In genomic region chrX:136115419-136115961, GRCm38 (mm10) we compare ENCODE assay signal across 8 mouse cellular contexts. TPM values are rescaled to one million over a fixed set of nuclear protein-coding genes. Genes with fewer than 3 reads are reported as not detected.
DNase-seq lines count a peak whose midpoint lies in the region; ATAC-seq and TF ChIP-seq lines count a peak whose summit lies in the region.

No protein-coding gene starts in this region.

- H3K4me3 ChIP-seq in hindbrain, embryonic 12.5 days, result peak overlapping the region; percentile 38
- H3K4me3 ChIP-seq in limb, embryonic 10.5 days, result peak overlapping the region; percentile 53
- H3K4me3 ChIP-seq in olfactory bulb, adult 2 months (ENCODE audit: insufficient read depth, low read depth, low read length), result peak overlapping the region; percentile 77

- no peaks in the 10 kb centered on the region for H3K36me3 ChIP-seq in hindbrain, embryonic 12.5 days
- no peaks in the 10 kb centered on the region for H3K36me3 ChIP-seq in limb, embryonic 10.5 days

- H3K27ac ChIP-seq in hindbrain, embryonic 12.5 days, result peak overlapping the region; percentile 83
- peak overlapping the region; percentile 77 for H3K27ac ChIP-seq in limb, embryonic 10.5 days
- H3K27ac ChIP-seq in olfactory bulb, adult 2 months (ENCODE audit: insufficient read depth, low read depth, low read length), result peak overlapping the region; percentile 93

- 26% methylated on average over 23 of the region's 23 CpGs for WGBS in hindbrain, embryonic 12.5 days
- WGBS in limb, embryonic 10.5 days, result 14% methylated on average over 23 of the region's 23 CpGs
- 11% methylated on average over 23 of the region's 23 CpGs for WGBS in olfactory bulb, adult 2 months

- TF ChIP-seq POLR2A in olfactory bulb, adult 2 months (IDR thresholded peaks at IDR 0.05; ENCODE audit: insufficient read depth, low read depth, low read length), result peak; percentile 46; the same call in 1 of the 2 replicates

- intact Hi-C loops in gastrocnemius, postnatal 14 days (cut with DNase I; ENCODE audit: low total_unique reads), result no loop called here

- H3K9me3 ChIP-seq in hindbrain, embryonic 12.5 days (replicated peaks), result no peaks in the 10 kb centered on the region
- no peaks in the 10 kb centered on the region for H3K9me3 ChIP-seq in limb, embryonic 10.5 days (replicated peaks)

- no peak overlapping the region for H3K9ac ChIP-seq in hindbrain, embryonic 12.5 days

- peak; percentile 4 for DNase-seq in gastrocnemius, postnatal 14 days
- no peak for DNase-seq in gastrocnemius, adult 18-20 months (ENCODE audit: low spot score)
- DNase-seq in Muller cell, postnatal 12 days (ENCODE audit: inconsistent ontology term), result peak; percentile 74
- peak; percentile 88 for DNase-seq in embryo, embryonic 11 days
- peak; percentile 74 for DNase-seq in limb, embryonic 10.5 days (ENCODE audit: low spot score)

- TF ChIP-seq CTCF in olfactory bulb, adult 2 months (IDR thresholded peaks at IDR 0.05; ENCODE audit: insufficient read depth, low read depth, low read length), result no peak

- H3K4me1 ChIP-seq in hindbrain, embryonic 12.5 days, result no peaks in the 10 kb centered on the region
- H3K4me1 ChIP-seq in limb, embryonic 10.5 days, result no peaks in the 10 kb centered on the region
- no peaks in the 10 kb centered on the region for H3K4me1 ChIP-seq in olfactory bulb, adult 2 months (ENCODE audit: control insufficient read depth, insufficient read depth, low read length)

- H3K27me3 ChIP-seq in hindbrain, embryonic 12.5 days, result peaks cover 14% of the 10 kb centered on the region
- peaks cover 73% of the 10 kb centered on the region for H3K27me3 ChIP-seq in limb, embryonic 10.5 days (ENCODE audit: low read depth, poor library complexity, severe bottlenecking)

- peak; percentile 99 for ATAC-seq in hindbrain, embryonic 12.5 days (ENCODE audit: low FRiP score)
- ATAC-seq in inflammation-experienced regulatory T-cells, adult 6 months, result no peak

- peak overlapping the region; percentile 50 for H3K4me2 ChIP-seq in hindbrain, embryonic 12.5 days (replicated peaks)

RNA-seq across cellular contexts. Expression of gene Bex4, which starts 23.3 kb away (rescaled TPM):
- total RNA-seq in gastrocnemius, postnatal 14 days (2021), result not detected
- total RNA-seq in gastrocnemius, adult 18-20 months (2021), result not detected
- polyA plus RNA-seq in hindbrain, embryonic 12.5 days (2016; fragmentation: Nextera tagmentation; extraction: Ambion mirVana), result 71.4 and 77.7 TPM in 2 replicates
- 67.9 and 81.2 TPM in 2 replicates for polyA plus RNA-seq in limb, embryonic 10.5 days (2016; fragmentation: Nextera tagmentation; extraction: Ambion mirVana)
- not detected in 2 replicates for polyA plus RNA-seq in olfactory bulb, adult 2 months (2012; ENCODE audit: insufficient read depth, insufficient read length, low replicate concordance, missing spikeins)
- polyA plus RNA-seq in inflammation-experienced regulatory T-cells, adult 6 months (2017; shearing (Covaris generic)), result not detected

RNA-seq across cellular contexts. Expression of gene Nxf3, which starts 30.4 kb away (rescaled TPM):
- not detected for total RNA-seq in gastrocnemius, postnatal 14 days (2021)
- total RNA-seq in gastrocnemius, adult 18-20 months (2021), result not detected
- not detected in 2 replicates for polyA plus RNA-seq in hindbrain, embryonic 12.5 days (2016; fragmentation: Nextera tagmentation; extraction: Ambion mirVana)
- polyA plus RNA-seq in limb, embryonic 10.5 days (2016; fragmentation: Nextera tagmentation; extraction: Ambion mirVana), result 0.05 TPM in 1 of 2 replicates, not detected in the other
- polyA plus RNA-seq in olfactory bulb, adult 2 months (2012; ENCODE audit: insufficient read depth, insufficient read length, low replicate concordance, missing spikeins), result not detected in 2 replicates
- not detected for polyA plus RNA-seq in inflammation-experienced regulatory T-cells, adult 6 months (2017; shearing (Covaris generic))

RNA-seq across cellular contexts. Expression of gene Bex2, which starts 47.5 kb away (rescaled TPM):
- total RNA-seq in gastrocnemius, postnatal 14 days (2021), result under 1 TPM; 0.27 to 0.43 TPM
- total RNA-seq in gastrocnemius, adult 18-20 months (2021), result not detected
- 351 and 371 TPM in 2 replicates for polyA plus RNA-seq in hindbrain, embryonic 12.5 days (2016; fragmentation: Nextera tagmentation; extraction: Ambion mirVana)
- 261 and 268 TPM in 2 replicates for polyA plus RNA-seq in limb, embryonic 10.5 days (2016; fragmentation: Nextera tagmentation; extraction: Ambion mirVana)
- polyA plus RNA-seq in olfactory bulb, adult 2 months (2012; ENCODE audit: insufficient read depth, insufficient read length, low replicate concordance, missing spikeins), result not detected in 2 replicates
- polyA plus RNA-seq in inflammation-experienced regulatory T-cells, adult 6 months (2017; shearing (Covaris generic)), result 1 to 10 TPM in 1 of 3 experiments, under 1 TPM in 2; 0.55 to 1.2 (median 0.98) TPM

RNA-seq across cellular contexts. Expression of gene Tceal8, which starts 56.7 kb away (rescaled TPM):
- 10 to 100 TPM; 29.8 to 32.9 TPM for total RNA-seq in gastrocnemius, postnatal 14 days (2021)
- total RNA-seq in gastrocnemius, adult 18-20 months (2021), result 10 to 100 TPM in 1 of 2 experiments, 1 to 10 TPM in 1; 3.7 to 10.3 TPM
- polyA plus RNA-seq in hindbrain, embryonic 12.5 days (2016; fragmentation: Nextera tagmentation; extraction: Ambion mirVana), result 168 and 189 TPM in 2 replicates
- 201 and 220 TPM in 2 replicates for polyA plus RNA-seq in limb, embryonic 10.5 days (2016; fragmentation: Nextera tagmentation; extraction: Ambion mirVana)
- polyA plus RNA-seq in olfactory bulb, adult 2 months (2012; ENCODE audit: insufficient read depth, insufficient read length, low replicate concordance, missing spikeins), result not detected in 2 replicates
- polyA plus RNA-seq in inflammation-experienced regulatory T-cells, adult 6 months (2017; shearing (Covaris generic)), result 1 to 10 TPM in 1 of 3 experiments, not detected in 2; 1.2 TPM

Comparison
In these comparisons a context has a peak if more than half of its experiments do, and no peak if none do; other contexts are left out.
1. RNA of gene Bex4, which starts 23.3 kb away (polyA plus RNA-seq): 71.4 to 77.7 TPM in hindbrain, embryonic 12.5 days and 67.9 to 81.2 TPM in limb, embryonic 10.5 days; not detected in olfactory bulb, adult 2 months and not detected in inflammation-experienced regulatory T-cells, adult 6 months; every median in the first group is over 10 times any median in the second.
2. RNA of gene Bex2, which starts 47.5 kb away (polyA plus RNA-seq): 351 to 371 TPM in hindbrain, embryonic 12.5 days, not detected in olfactory bulb, adult 2 months and 261 to 268 TPM in limb, embryonic 10.5 days; 0.55 to 1.2 TPM in inflammation-experienced regulatory T-cells, adult 6 months; every median in the first group is over 10 times any median in the second.
3. Peak in every context shown above with its lines, with median percentiles within 50 percentile points of each other: H3K27ac ChIP-seq and H3K4me3 ChIP-seq.